Comparison of ENCODE assay signal across 28 mouse cellular contexts in genomic region chr1:153794241-153794640, GRCm38 (mm10). TPM values are rescaled to one million over a fixed set of nuclear protein-coding genes. Genes with fewer than 3 reads are reported as not detected.
DNase-seq lines count a peak whose midpoint lies in the region; ATAC-seq and TF ChIP-seq lines count a peak whose summit lies in the region.
"Had no signal": no experiment of that assay in that cellular context is flagged by ENCODE, and none has a peak within 500 bp of the region (broad histone marks: within the 10 kb centered on the region; RNA-seq: fewer than 3 reads in every experiment).

No protein-coding gene starts in this region.

- dilution Hi-C loops in CH12.LX (cut with MboI; ENCODE audit: extremely low pct_ligation_motif_present, extremely low pct_unique_long_range_greater_than_20kb, low sequenced_read_pairs), result no loop called here

- TF ChIP-seq CTCF in CH12.LX (conservative IDR thresholded peaks at IDR 0.05 in 1 of 2, IDR thresholded peaks at IDR 0.05 in 1 of 2; ENCODE audit: low read depth in 2 of 2, low read length in 2 of 2), result no peak

- peaks cover 10 to 19% of the 10 kb centered on the region in 2 experiments for H3K4me1 ChIP-seq in CH12.LX (ENCODE audit: control insufficient read depth in 1 of 2, insufficient read depth in 2 of 2)
- no peaks in the 10 kb centered on the region for H3K4me1 ChIP-seq in hindbrain, embryonic 16.5 days (ENCODE audit: control insufficient read depth, insufficient read depth, low read depth, low read length)
- H3K4me1 ChIP-seq: forebrain, embryonic 10.5 days; forebrain, embryonic 13.5 days; heart, embryonic 13.5 days had no signal

- H3K79me2 ChIP-seq in CH12.LX (replicated peaks; ENCODE audit: control insufficient read depth, extremely low read depth, insufficient read depth, poor library complexity, severe bottlenecking), result no peaks in the 10 kb centered on the region

- no peak for TF ChIP-seq POLR2A in CH12.LX (IDR thresholded peaks at IDR 0.05; ENCODE audit: low read depth, low read length)

- H3K9me3 ChIP-seq in CH12.LX (replicated peaks; ENCODE audit: low read length), result no peaks in the 10 kb centered on the region
- no peaks in the 10 kb centered on the region for H3K9me3 ChIP-seq in hindbrain, embryonic 16.5 days (ENCODE audit: control insufficient read depth, low read length)
- H3K9me3 ChIP-seq: forebrain, embryonic 10.5 days; forebrain, embryonic 13.5 days; heart, embryonic 13.5 days had no signal

- no peak for TF ChIP-seq RAD21 in CH12.LX (IDR thresholded peaks at IDR 0.05; ENCODE audit: low read depth, low read length)

- in situ Hi-C loops in CH12.LX (cut with MboI; ENCODE audit: low pct_ligation_motif_present, low pct_unique_long_range_greater_than_20kb, low sequenced_read_pairs), result no loop called here

- peak overlapping the region; percentile 2; the same call in 1 of the 2 replicates for H3K4me2 ChIP-seq in CH12.LX (ENCODE audit: insufficient read depth, low read depth, poor library complexity, severe bottlenecking)
- H3K4me2 ChIP-seq in hindbrain, embryonic 16.5 days (ENCODE audit: low read length), result no peak overlapping the region
- H3K4me2 ChIP-seq: forebrain, embryonic 13.5 days; heart, embryonic 13.5 days; hindbrain, embryonic 14.5 days had no signal

- no peak for DNase-seq in CH12.LX (ENCODE audit: extremely low read depth)
- DNase-seq in adrenal gland, adult 2 months, result peak; percentile 59
- DNase-seq in adrenal gland, postnatal 14 days, result peak; percentile 21
- peak; percentile 10 for DNase-seq in splenic B cell, adult 2 months (ENCODE audit: low read depth, low spot score)
- no peak for DNase-seq in ovary, adult 18-20 months (ENCODE audit: low spot score)
- DNase-seq: cerebellum, adult 11 months; cerebellum, adult 8-10 months; cerebellum, postnatal 14 days; gastrocnemius, postnatal 10 days; gastrocnemius, postnatal 36 days; heart, postnatal 14 days; heart, postnatal 4 days; kidney, adult 2 months had no signal

- TF ChIP-seq EP300 in CH12.LX (IDR thresholded peaks at IDR 0.05; ENCODE audit: low read length), result no peak

- H3K27me3 ChIP-seq in CH12.LX (replicated peaks), result peaks cover 8% of the 10 kb centered on the region
- H3K27me3 ChIP-seq in splenic B cell, adult 2 months (ENCODE audit: control insufficient read depth, insufficient read depth, low read length, poor library complexity, severe bottlenecking), result no peaks in the 10 kb centered on the region
- no peaks in the 10 kb centered on the region for H3K27me3 ChIP-seq in hindbrain, embryonic 16.5 days (replicated peaks; ENCODE audit: control insufficient read depth, insufficient read depth, low read length)
- H3K27me3 ChIP-seq: forebrain, embryonic 13.5 days; heart, embryonic 13.5 days had no signal

- H3K4me3 ChIP-seq in CH12.LX (replicated peaks in 1 of 3; ENCODE audit: low read depth in 2 of 3, low read length in 2 of 3, poor library complexity in 1 of 3), result no peak overlapping the region
- H3K4me3 ChIP-seq in hindbrain, embryonic 16.5 days (ENCODE audit: low read length), result no peak overlapping the region
- H3K4me3 ChIP-seq: forebrain, embryonic 10.5 days; forebrain, embryonic 13.5 days; heart, embryonic 13.5 days had no signal

- H3K9ac ChIP-seq in CH12.LX (ENCODE audit: insufficient read depth, low read depth), result no peak overlapping the region
- H3K9ac ChIP-seq in hindbrain, embryonic 16.5 days (ENCODE audit: low read depth, low read length), result no peak overlapping the region
- H3K9ac ChIP-seq: forebrain, embryonic 13.5 days; heart, embryonic 13.5 days; hindbrain, embryonic 14.5 days had no signal

- 82% methylated on average over 3 of the region's 3 CpGs for WGBS in hindbrain, embryonic 16.5 days

- H3K27ac ChIP-seq in CH12.LX (ENCODE audit: insufficient read depth, low read depth), result no peak overlapping the region
- no peak overlapping the region for H3K27ac ChIP-seq in hindbrain, embryonic 16.5 days (ENCODE audit: low read depth, low read length)
- H3K27ac ChIP-seq: forebrain, embryonic 10.5 days; forebrain, embryonic 13.5 days; heart, embryonic 13.5 days; hindbrain, embryonic 14.5 days had no signal

- no peaks in the 10 kb centered on the region for H3K36me3 ChIP-seq in CH12.LX (replicated peaks in 1 of 2; ENCODE audit: control insufficient read depth in 1 of 2, insufficient read depth in 1 of 2, low read length in 1 of 2)
- H3K36me3 ChIP-seq in splenic B cell, adult 2 months (ENCODE audit: control insufficient read depth, insufficient read depth, low read length, poor library complexity, severe bottlenecking), result no peaks in the 10 kb centered on the region
- H3K36me3 ChIP-seq in hindbrain, embryonic 16.5 days (ENCODE audit: control insufficient read depth, insufficient read depth, low read length), result no peaks in the 10 kb centered on the region
- H3K36me3 ChIP-seq: forebrain, embryonic 10.5 days; heart, embryonic 13.5 days had no signal

- no peak for ATAC-seq in hindbrain, embryonic 16.5 days
- ATAC-seq: activated CD4-positive, CD25-positive, alpha-beta regulatory T cell, adult 4 months; CD4-positive, CD25-positive, alpha-beta regulatory T cell, adult 4 months; forebrain, embryonic 13.5 days; forebrain, embryonic 16.5 days; intestine, postnatal 0 days had no signal

TF ChIP-seq in CH12.LX, 34 proteins besides CTCF, POLR2A, EP300 and RAD21:
- TF ChIP-seq UBTF (IDR thresholded peaks at IDR 0.05; ENCODE audit: low read depth, low read length), result no peak
- TF ChIP-seq SMC3 (IDR thresholded peaks at IDR 0.05; ENCODE audit: low read depth, low read length), result no peak
- no peak for TF ChIP-seq ZKSCAN1 (IDR thresholded peaks at IDR 0.05; ENCODE audit: borderline replicate concordance, low read depth, low read length)
- no peak for TF ChIP-seq BHLHE40 (IDR thresholded peaks at IDR 0.05; ENCODE audit: low read depth, low read length)
- no peak for TF ChIP-seq NELFE (IDR thresholded peaks at IDR 0.05; ENCODE audit: low read depth, low read length)
- no peak for TF ChIP-seq USF1 (IDR thresholded peaks at IDR 0.05; ENCODE audit: low read depth, low read length)
- TF ChIP-seq MEF2A (IDR thresholded peaks at IDR 0.05; ENCODE audit: borderline replicate concordance, low read depth, low read length), result no peak
- no peak for TF ChIP-seq JUND (conservative IDR thresholded peaks at IDR 0.05; ENCODE audit: low read depth, low read length)
- no peak for TF ChIP-seq TCF12 (IDR thresholded peaks at IDR 0.05; ENCODE audit: low read depth, low read length)
TF ChIP-seq in CH12.LX: peak in this region for 0.

RNA-seq across cellular contexts. Expression of gene Rnasel, which starts 45.0 kb away (rescaled TPM):
- total RNA-seq in CH12.LX (2012; rRNA removed) (7.5 and 8.4 TPM in 2 replicates), CH12.LX (2014; rRNA removed) (9.2 and 9.7 TPM in 2 replicates)
- 18.8 and 19.8 TPM in 2 replicates for polyA plus RNA-seq in CH12.LX (2012; ENCODE audit: insufficient read length, low read depth)
- 10 to 100 TPM in 1 of 2 experiments, 1 to 10 TPM in 1; 9.7 to 13.2 TPM for total RNA-seq in adrenal gland, adult 2 months (2021)
- polyA plus RNA-seq in adrenal gland, adult 2 months (2012; rRNA removed), result 1.2 and 1.5 TPM in 2 replicates
- total RNA-seq in adrenal gland, postnatal 14 days (2021), result 10.0 and 13.1 TPM in 2 replicates
- polyA plus RNA-seq in hindbrain, embryonic 16.5 days (2015; fragmentation: Nextera tagmentation; extraction: Ambion mirVana), result 32.3 and 34.5 TPM in 2 replicates
- total RNA-seq: ES-E14 had no signal

RNA-seq across cellular contexts. Expression of gene Rgsl1, which starts 49.7 kb away (rescaled TPM):
- total RNA-seq in CH12.LX (2012; rRNA removed) (not detected in 2 replicates), CH12.LX (2014; rRNA removed) (not detected in 2 replicates)
- 0.10 and 0.20 TPM in 2 replicates for polyA plus RNA-seq in CH12.LX (2012; ENCODE audit: insufficient read length, low read depth)
- total RNA-seq in adrenal gland, adult 2 months (2021), result under 1 TPM in 1 of 2 experiments, not detected in 1; 0.28 TPM
- 0.03 TPM in 1 of 2 replicates, not detected in the other for polyA plus RNA-seq in adrenal gland, adult 2 months (2012; rRNA removed)
- 0.30 TPM in 1 of 2 replicates, not detected in the other for total RNA-seq in adrenal gland, postnatal 14 days (2021)
- polyA plus RNA-seq in hindbrain, embryonic 16.5 days (2015; fragmentation: Nextera tagmentation; extraction: Ambion mirVana), result 0.17 and 0.19 TPM in 2 replicates
- total RNA-seq: ES-E14; gastrocnemius, postnatal 10 days; granulocyte monocyte progenitor cell, adult 5-6 weeks; heart, postnatal 14 days; heart, postnatal 4 days had no signal
- polyA plus RNA-seq: activated CD4-positive, CD25-positive, alpha-beta regulatory T cell, adult 4 months; C2C12; embryonic facial prominence, embryonic 11.5 days; forebrain, embryonic 10.5 days; heart, embryonic 13.5 days; heart, embryonic 16.5 days; hindbrain, embryonic 11.5 days; kidney, adult 2 months had no signal

RNA-seq across cellular contexts. Expression of gene Rgs16, which starts 54.1 kb away (rescaled TPM):
- total RNA-seq in CH12.LX (2012; rRNA removed), result 0.21 and 0.25 TPM in 2 replicates
- total RNA-seq in CH12.LX (2014; rRNA removed), result 0.15 TPM in 2 replicates
- polyA plus RNA-seq in CH12.LX (2012; ENCODE audit: insufficient read length, low read depth), result 0.26 TPM in 1 of 2 replicates, not detected in the other
- 1 to 10 TPM; 2.1 to 4.5 TPM for total RNA-seq in adrenal gland, adult 2 months (2021)
- 0.61 and 0.95 TPM in 2 replicates for polyA plus RNA-seq in adrenal gland, adult 2 months (2012; rRNA removed)
- 2.9 TPM in 2 replicates for total RNA-seq in adrenal gland, postnatal 14 days (2021)
- polyA plus RNA-seq in hindbrain, embryonic 16.5 days (2015; fragmentation: Nextera tagmentation; extraction: Ambion mirVana), result 13.3 and 14.0 TPM in 2 replicates
- total RNA-seq: granulocyte monocyte progenitor cell, adult 5-6 weeks had no signal

Comparison
In these comparisons a context has a peak if more than half of its experiments do, and no peak if none do; other contexts are left out.
1. DNase-seq: peak in adrenal gland, adult 2 months (single experiment), adrenal gland, postnatal 14 days (single experiment) and splenic B cell, adult 2 months (single experiment); none in CH12.LX (single experiment) and ovary, adult 18-20 months (single experiment).